Mouse (Mus musculus) lung, adult 2 months (tissue): ENCODE results near the gene Ndufb4.

Source experiments
- CTCF ChIP-seq: fragments of 200-500 bp; IDR thresholded peaks from 2 replicates; pipeline ENCODE4 v1.5.1; 2011; ENCODE audit warnings: mild to moderate bottlenecking, low read length, control low read depth; ENCODE audit not compliant: insufficient read depth
- POLR2A ChIP-seq: fragments of 200-500 bp; IDR thresholded peaks from 2 replicates; pipeline ENCODE4 v1.6.1; 2011; ENCODE audit warnings: low read depth, mild to moderate bottlenecking, control low read depth, low read length, borderline replicate concordance; ENCODE audit errors: extremely low read depth

GRCm38 (mm10) chr16:37645211-37645610 lies 9.0 kb downstream of the Ndufb4 start:
- TF ChIP-seq POLR2A = no peak
- TF ChIP-seq CTCF = no peak
